Mouse (Mus musculus): Measurements from ENCODE around the gene Gm20509.

DNA sequence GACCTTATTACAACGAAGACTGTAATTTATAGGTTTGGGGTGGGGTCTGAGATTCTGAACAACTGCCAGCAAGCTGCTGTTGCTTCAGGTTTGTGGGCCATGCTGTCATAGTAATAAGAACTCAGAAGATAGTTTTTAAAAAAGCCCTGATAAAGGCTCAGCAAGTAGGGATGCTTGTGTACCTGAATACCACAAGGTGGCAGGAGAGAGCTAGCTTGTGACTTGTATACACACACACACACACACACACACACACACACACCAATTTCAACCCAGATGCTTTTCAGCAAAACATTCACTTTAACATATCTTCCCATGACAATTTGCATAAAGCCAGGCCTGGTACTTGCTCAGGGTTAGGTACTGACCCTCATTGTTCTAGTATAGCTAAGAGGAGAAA lies 57.0 kb downstream of the Gm20509 start:
- TF ChIP-seq EP300 (IDR thresholded peaks at IDR 0.05; ENCODE audit: low read depth) (no peak), CTCF (IDR thresholded peaks at IDR 0.05; ENCODE audit: low read depth) (peak; percentile 37)
